Mouse (Mus musculus): ENCODE results near the gene Rnf214.

DNA sequence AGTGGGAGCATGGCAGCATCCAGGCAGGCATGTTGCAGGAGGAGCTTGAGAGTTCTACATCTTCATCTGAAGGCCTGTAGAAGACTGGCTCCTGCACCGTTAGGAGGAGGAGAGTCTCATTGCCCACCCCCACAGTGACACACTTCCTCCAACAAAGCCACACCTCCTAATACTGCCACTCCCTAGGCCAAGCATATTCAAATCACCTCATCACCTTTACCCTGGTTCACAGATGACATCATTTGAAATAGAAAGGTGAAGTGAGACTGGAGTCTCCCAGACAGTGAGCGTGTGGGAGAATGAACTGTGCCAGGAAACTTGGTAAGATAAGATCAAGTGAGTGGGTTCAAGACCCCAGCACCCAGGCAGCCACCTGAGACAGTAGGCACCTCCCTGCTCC is 73.2 kb downstream of the Rnf214 start:
- no peak for TF ChIP-seq CTCF (IDR thresholded peaks at IDR 0.05; ENCODE audit: borderline replicate concordance, control insufficient read depth, extremely low read depth, insufficient read depth, low read length, poor library complexity)
- no peak for TF ChIP-seq POLR2A (IDR thresholded peaks at IDR 0.05; ENCODE audit: control insufficient read depth, extremely low read depth, insufficient read depth, low read length, poor library complexity)
